Mouse (Mus musculus): ENCODE results near the gene Tmod3. TPM values are rescaled to one million over a fixed set of nuclear protein-coding genes. Genes with fewer than 3 reads are reported as not detected.

Gene Tmod3
- total and polyA plus RNA-seq, 3 experiments: 11.3 to 136 (median 123) TPM

GRCm38 (mm10) chr9:75571036-75571942 is 11.8 kb upstream of the Tmod3 start:
- H3K36me3 ChIP-seq (replicated peaks): no peaks in the 10 kb centered on the region
- H3K4me3 ChIP-seq (ENCODE audit: low read depth, low read length): no peak overlapping the region
- no peak for DNase-seq (ENCODE audit: low spot score)
- TF ChIP-seq TAL1 (conservative IDR thresholded peaks at IDR 0.05; ENCODE audit: low read depth, low read length) (no peak), GATA1 (IDR thresholded peaks at IDR 0.05; ENCODE audit: borderline replicate concordance, low read length) (no peak), GATA2 (IDR thresholded peaks at IDR 0.05; ENCODE audit: borderline replicate concordance, low read depth, low read length) (no peak), POLR2AphosphoS5 (IDR thresholded peaks at IDR 0.05; ENCODE audit: insufficient replicate concordance, low read depth, low read length) (no peak), CTCF (IDR thresholded peaks at IDR 0.05; ENCODE audit: low read depth, low read length) (no peak)
- peaks cover 27% of the 10 kb centered on the region for H3K27me3 ChIP-seq (ENCODE audit: insufficient read depth, low read length)
- H3K4me1 ChIP-seq (ENCODE audit: insufficient read depth, low read depth, low read length): no peaks in the 10 kb centered on the region
- H3K9me3 ChIP-seq (replicated peaks): no peaks in the 10 kb centered on the region
- no peak for ATAC-seq (ENCODE audit: extremely low read depth, insufficient number of reproducible peaks, low FRiP score, poor library complexity, severe bottlenecking)

- H3K9me3 ChIP-seq (replicated peaks): no peaks in the 10 kb centered on the region
- DNase-seq (ENCODE audit: low spot score) (no peak), ATAC-seq (ENCODE audit: extremely low read depth, insufficient number of reproducible peaks, low FRiP score, poor library complexity, severe bottlenecking) (no peak)
- H3K27me3 ChIP-seq (ENCODE audit: insufficient read depth, low read length): peaks cover 21% of the 10 kb centered on the region
- H3K36me3 ChIP-seq (replicated peaks): no peaks in the 10 kb centered on the region
- no peak for TF ChIP-seq POLR2AphosphoS5 (IDR thresholded peaks at IDR 0.05; ENCODE audit: insufficient replicate concordance, low read depth, low read length)
- TF ChIP-seq GATA2 (IDR thresholded peaks at IDR 0.05; ENCODE audit: borderline replicate concordance, low read depth, low read length): no peak
- peaks cover 10% of the 10 kb centered on the region for H3K4me1 ChIP-seq (ENCODE audit: insufficient read depth, low read depth, low read length)
- H3K4me3 ChIP-seq (ENCODE audit: low read depth, low read length): no peak overlapping the region
Measured at GRCm38 (mm10) chr9:75568399-75568798, 8.9 kb upstream of the Tmod3 start.

- H3K36me3 ChIP-seq (replicated peaks): no peaks in the 10 kb centered on the region
- TF ChIP-seq GATA1 (IDR thresholded peaks at IDR 0.05; ENCODE audit: borderline replicate concordance, low read length): no peak
- TF ChIP-seq POLR2AphosphoS5 (IDR thresholded peaks at IDR 0.05; ENCODE audit: insufficient replicate concordance, low read depth, low read length): no peak
- no peak for TF ChIP-seq CTCF (IDR thresholded peaks at IDR 0.05; ENCODE audit: low read depth, low read length)
- TF ChIP-seq GATA2 (IDR thresholded peaks at IDR 0.05; ENCODE audit: borderline replicate concordance, low read depth, low read length): no peak
- no peak for TF ChIP-seq TAL1 (conservative IDR thresholded peaks at IDR 0.05; ENCODE audit: low read depth, low read length)
- H3K27me3 ChIP-seq (ENCODE audit: insufficient read depth, low read length): peaks cover 21% of the 10 kb centered on the region
- DNase-seq (ENCODE audit: low spot score) (no peak), ATAC-seq (ENCODE audit: extremely low read depth, insufficient number of reproducible peaks, low FRiP score, poor library complexity, severe bottlenecking) (no peak)
- no peak overlapping the region for H3K4me3 ChIP-seq (ENCODE audit: low read depth, low read length)
- peaks cover 29% of the 10 kb centered on the region for H3K4me1 ChIP-seq (ENCODE audit: insufficient read depth, low read depth, low read length)
- H3K9me3 ChIP-seq (replicated peaks): no peaks in the 10 kb centered on the region
Measured at GRCm38 (mm10) chr9:75564892-75565291, 5.4 kb upstream of the Tmod3 start.

GRCm38 (mm10) chr9:75563622-75564021 is 4.2 kb upstream of the Tmod3 start:
- H3K36me3 ChIP-seq (replicated peaks): no peaks in the 10 kb centered on the region
- peaks cover 10% of the 10 kb centered on the region for H3K27me3 ChIP-seq (ENCODE audit: insufficient read depth, low read length)
- ATAC-seq (ENCODE audit: extremely low read depth, insufficient number of reproducible peaks, low FRiP score, poor library complexity, severe bottlenecking) (peak; percentile 72), DNase-seq (ENCODE audit: low spot score) (peak; percentile 19)
- H3K4me3 ChIP-seq (ENCODE audit: low read depth, low read length): no peak overlapping the region; the same call in 1 of the 2 replicates
- peaks cover 34% of the 10 kb centered on the region for H3K4me1 ChIP-seq (ENCODE audit: insufficient read depth, low read depth, low read length)
- TF ChIP-seq TAL1 (conservative IDR thresholded peaks at IDR 0.05; ENCODE audit: low read depth, low read length) (peak; percentile 56), POLR2AphosphoS5 (IDR thresholded peaks at IDR 0.05; ENCODE audit: insufficient replicate concordance, low read depth, low read length) (no peak)
- no peaks in the 10 kb centered on the region for H3K9me3 ChIP-seq (replicated peaks)

- Histone ChIP-seq H3K27me3 (ENCODE audit: insufficient read depth, low read length) (peaks cover 10% of the 10 kb centered on the region), H3K36me3 (replicated peaks) (no peaks in the 10 kb centered on the region), H3K4me1 (ENCODE audit: insufficient read depth, low read depth, low read length) (peaks cover 34% of the 10 kb centered on the region), H3K9me3 (replicated peaks) (no peaks in the 10 kb centered on the region), H3K4me3 (ENCODE audit: low read depth, low read length) (no peak overlapping the region; the same call in 1 of the 2 replicates)
- ATAC-seq (ENCODE audit: extremely low read depth, insufficient number of reproducible peaks, low FRiP score, poor library complexity, severe bottlenecking): no peak
- TF ChIP-seq GATA1 (IDR thresholded peaks at IDR 0.05; ENCODE audit: borderline replicate concordance, low read length) (no peak), TAL1 (conservative IDR thresholded peaks at IDR 0.05; ENCODE audit: low read depth, low read length) (no peak)
- no peak for DNase-seq (ENCODE audit: low spot score)
Measured at GRCm38 (mm10) chr9:75563176-75563575, 3.7 kb upstream of the Tmod3 start.

- Histone ChIP-seq H3K4me3 (ENCODE audit: low read depth, low read length) (no peak overlapping the region), H3K27me3 (ENCODE audit: insufficient read depth, low read length) (peaks cover 4% of the 10 kb centered on the region; the same call in 1 of the 2 replicates), H3K4me1 (ENCODE audit: insufficient read depth, low read depth, low read length) (peaks cover 49% of the 10 kb centered on the region), H3K9me3 (replicated peaks) (no peaks in the 10 kb centered on the region), H3K36me3 (replicated peaks) (no peaks in the 10 kb centered on the region)
- TF ChIP-seq TAL1 (conservative IDR thresholded peaks at IDR 0.05; ENCODE audit: low read depth, low read length) (no peak), CTCF (IDR thresholded peaks at IDR 0.05; ENCODE audit: low read depth, low read length) (no peak), GATA1 (IDR thresholded peaks at IDR 0.05; ENCODE audit: borderline replicate concordance, low read length) (no peak), POLR2AphosphoS5 (IDR thresholded peaks at IDR 0.05; ENCODE audit: insufficient replicate concordance, low read depth, low read length) (no peak), GATA2 (IDR thresholded peaks at IDR 0.05; ENCODE audit: borderline replicate concordance, low read depth, low read length) (no peak)
- DNase-seq (ENCODE audit: low spot score) (no peak), ATAC-seq (ENCODE audit: extremely low read depth, insufficient number of reproducible peaks, low FRiP score, poor library complexity, severe bottlenecking) (no peak)
Measured at GRCm38 (mm10) chr9:75561040-75561669, 1.7 kb upstream of the Tmod3 start.

All from G1E (cell line).